Mouse (Mus musculus): ENCODE results near the gene Gm49380.

DNA sequence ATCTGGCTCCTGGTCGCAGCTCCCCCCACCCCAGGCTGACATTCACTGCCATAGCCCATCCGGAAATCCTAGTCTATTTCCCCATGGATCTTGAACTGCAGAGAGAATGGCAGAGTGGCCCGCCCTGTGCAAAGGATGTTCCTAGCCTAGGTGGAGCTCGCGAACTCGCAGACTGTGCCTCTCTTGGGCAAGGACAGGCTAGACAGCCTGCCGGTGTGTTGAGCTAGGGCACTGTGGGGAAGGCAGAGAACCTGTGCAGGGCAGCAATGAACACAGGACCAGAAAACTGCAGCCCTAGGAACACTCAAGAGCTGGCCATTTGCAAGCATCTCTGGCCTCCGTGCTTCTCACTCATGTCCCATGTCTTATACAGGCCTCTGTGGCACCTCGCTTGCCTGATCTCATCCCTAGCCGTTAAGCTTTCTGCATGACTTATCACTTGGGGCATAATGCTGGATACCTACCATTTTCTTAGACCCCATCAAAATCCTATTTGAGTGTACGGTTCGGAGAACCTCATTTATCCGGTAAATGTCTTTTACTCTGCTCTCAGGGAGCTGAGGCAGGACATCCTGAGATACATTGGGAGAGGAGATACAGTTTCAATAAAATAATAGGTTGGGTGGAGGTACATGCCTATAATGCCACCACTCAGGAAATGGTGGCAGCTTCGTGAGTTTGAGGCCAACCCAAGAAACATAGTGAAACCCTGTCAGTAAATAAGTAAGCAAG, 68.7 kb downstream of the Gm49380 start:
- no peak for TF ChIP-seq POLR2A (IDR thresholded peaks at IDR 0.05; ENCODE audit: borderline replicate concordance, extremely low read depth, insufficient read depth, insufficient read length, poor library complexity, severe bottlenecking)
- TF ChIP-seq CTCF (IDR thresholded peaks at IDR 0.05; ENCODE audit: borderline replicate concordance, extremely low read depth, insufficient read depth, insufficient read length), result no peak
